Mouse (Mus musculus) retina, postnatal 1 day (tissue): ENCODE measurements at regions not wholly inside any gene's neighbourhood (a gene's known extent, or its start where the extent isn't known, plus 50 kb on each side); places are given as distances from the start of the nearest gene placed in this dataset.
"Not testable (repeated sequence)": the region's sequence is repeated elsewhere in the genome, so short reads cannot be mapped to it uniquely, and the experiment has no call there.

ENCODE experiments used
- DNase-seq: peaks from one replicate; pipeline ENCODE4 v3.0.0-alpha.2; 2012

GRCm38 (mm10) chr12:77860769-77861557 is 333.1 kb upstream of the Gm6657 start:
- DNase-seq, result no peak

GRCm38 (mm10) chr12:77867947-77868495 is 326.0 kb upstream of the Gm6657 start:
- no peak for DNase-seq

GRCm38 (mm10) chr12:77869296-77869695 is 324.7 kb upstream of the Gm6657 start:
- no peak for DNase-seq

- no peak for DNase-seq
Measured at GRCm38 (mm10) chr12:77887335-77887734, 306.7 kb upstream of the Gm6657 start.

- DNase-seq, result no peak
Measured at GRCm38 (mm10) chr12:77891452-77891851, 302.6 kb upstream of the Gm6657 start.

GRCm38 (mm10) chr12:77894238-77894637 is 299.8 kb upstream of the Gm6657 start:
- DNase-seq, result no peak

GRCm38 (mm10) chr12:77895508-77895907 is 298.5 kb upstream of the Gm6657 start:
- DNase-seq, result peak; percentile 40

GRCm38 (mm10) chr12:77898974-77899373 is 295.1 kb upstream of the Gm6657 start:
- DNase-seq, result not testable (repeated sequence)

GRCm38 (mm10) chr12:77901254-77901653 is 292.8 kb upstream of the Gm6657 start:
- no peak for DNase-seq

- DNase-seq, result peak; percentile 42
Measured at GRCm38 (mm10) chr12:77912863-77913554, 281.0 kb upstream of the Gm6657 start.

- no peak for DNase-seq
Measured at GRCm38 (mm10) chr12:77928729-77929128, 265.3 kb upstream of the Gm6657 start.

- no peak for DNase-seq
Measured at GRCm38 (mm10) chr12:77929571-77929970, 264.5 kb upstream of the Gm6657 start.

GRCm38 (mm10) chr12:77943960-77944359 is 250.1 kb upstream of the Gm6657 start:
- DNase-seq, result peak; percentile 83

GRCm38 (mm10) chr12:77949474-77950017 is 244.5 kb upstream of the Gm6657 start:
- peak; percentile 61 for DNase-seq

- DNase-seq, result no peak
Measured at GRCm38 (mm10) chr12:77952492-77952891, 241.6 kb upstream of the Gm6657 start.

- no peak for DNase-seq
Measured at GRCm38 (mm10) chr12:77962631-77963030, 231.4 kb upstream of the Gm6657 start.

- no peak for DNase-seq
Measured at GRCm38 (mm10) chr12:77968543-77968942, 225.5 kb upstream of the Gm6657 start.

- DNase-seq, result no peak
Measured at GRCm38 (mm10) chr12:77970026-77970425, 224.0 kb upstream of the Gm6657 start.

- DNase-seq, result no peak
Measured at GRCm38 (mm10) chr12:77972165-77972564, 221.9 kb upstream of the Gm6657 start.

GRCm38 (mm10) chr12:77976952-77977351 is 217.1 kb upstream of the Gm6657 start:
- DNase-seq, result no peak

GRCm38 (mm10) chr12:77986738-77987137 is 207.3 kb upstream of the Gm6657 start:
- no peak for DNase-seq

- no peak for DNase-seq
Measured at GRCm38 (mm10) chr12:77989766-77990165, 204.3 kb upstream of the Gm6657 start.

GRCm38 (mm10) chr12:77991627-77992026 is 202.4 kb upstream of the Gm6657 start:
- DNase-seq, result peak; percentile 96

- DNase-seq, result no peak
Measured at GRCm38 (mm10) chr12:77994176-77994575, 199.9 kb upstream of the Gm6657 start.
